Mouse (Mus musculus): ENCODE data around the gene 4930544D05Rik. TPM values are rescaled to one million over a fixed set of nuclear protein-coding genes. Genes with fewer than 3 reads are reported as not detected.
A peak's percentile ranks its signal among the peaks of the same experiment; 100 is the strongest.

4930544D05Rik gene
- total RNA-seq, 1 experiment from 2014 or later, result not detected

DNA sequence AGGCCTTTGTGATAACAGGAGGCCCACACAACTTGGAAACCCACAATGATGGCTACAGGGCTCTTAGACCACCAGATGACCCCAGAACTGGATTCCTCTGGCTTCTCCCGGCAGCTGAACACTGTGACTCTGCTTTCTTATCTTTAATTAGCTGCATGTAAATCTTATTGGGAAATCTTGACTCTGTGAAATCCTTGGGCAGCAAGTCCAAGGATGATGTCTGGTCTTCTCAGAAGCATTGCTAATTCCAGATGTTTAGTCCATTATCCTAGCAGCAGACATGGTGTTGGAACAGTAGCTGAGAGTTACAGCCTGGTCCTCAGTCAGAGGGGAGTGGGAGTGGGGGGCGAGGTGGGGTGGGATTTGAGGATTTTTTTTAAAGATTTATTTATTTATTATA, 12.8 kb downstream of the 4930544D05Rik start:
- ATAC-seq (replicated peaks in 1 of 2; ENCODE audit: insufficient read depth in 1 of 2, low FRiP score in 2 of 2, low TSS enrichment in 1 of 2, low read depth in 1 of 2, poor library complexity in 2 of 2, severe bottlenecking in 2 of 2), result no peak

- peak in 1 of 2 experiments; percentile 45; a peak in 1 of 4 replicates for ATAC-seq (replicated peaks in 1 of 2; ENCODE audit: insufficient read depth in 1 of 2, low FRiP score in 2 of 2, low TSS enrichment in 1 of 2, low read depth in 1 of 2, poor library complexity in 2 of 2, severe bottlenecking in 2 of 2)
Measured at GRCm38 (mm10) chr11:70629557-70629956, 13.9 kb downstream of the 4930544D05Rik start.

DNA sequence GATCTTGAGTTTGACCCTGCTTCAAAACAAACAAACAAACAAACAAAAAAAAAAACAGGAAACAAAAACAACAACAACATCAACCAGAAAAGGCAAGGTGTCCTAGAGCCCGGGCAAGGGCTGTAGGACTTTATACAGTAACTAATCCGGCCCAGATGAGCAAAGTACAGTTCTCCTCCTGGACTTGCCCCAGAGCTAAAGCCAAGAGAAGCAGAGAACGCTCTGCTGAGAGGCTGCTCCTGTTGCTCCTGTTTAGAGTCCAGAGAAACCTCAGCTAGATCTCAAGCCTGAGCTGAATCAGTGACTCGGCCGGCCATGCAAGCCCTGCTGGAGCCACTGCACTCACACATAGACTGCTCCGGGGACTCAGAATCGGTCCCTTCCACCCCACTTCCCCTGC, 14.5 kb downstream of the 4930544D05Rik start:
- no peak for ATAC-seq (replicated peaks in 1 of 2; ENCODE audit: insufficient read depth in 1 of 2, low FRiP score in 2 of 2, low TSS enrichment in 1 of 2, low read depth in 1 of 2, poor library complexity in 2 of 2, severe bottlenecking in 2 of 2)

DNA sequence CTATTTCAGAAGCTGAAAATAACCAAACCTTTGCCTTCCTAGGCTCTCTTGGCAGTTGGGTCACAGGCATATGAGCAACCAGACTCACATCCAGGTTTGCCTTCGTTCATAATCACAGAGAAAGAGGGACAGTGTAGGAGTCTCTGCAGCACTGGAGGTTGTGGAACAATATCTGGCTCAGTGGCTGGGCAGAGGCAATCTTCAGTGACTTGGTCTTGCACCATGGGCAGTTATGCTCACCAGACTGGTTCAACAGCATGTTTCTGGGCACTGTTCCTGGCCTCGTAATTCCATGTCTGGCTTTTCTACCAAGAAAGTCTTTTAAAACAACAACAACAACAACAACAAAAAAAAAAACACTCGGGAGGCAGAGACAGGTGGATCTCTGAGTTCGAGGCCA, 20.0 kb downstream of the 4930544D05Rik start:
- no peak for ATAC-seq (replicated peaks in 1 of 2; ENCODE audit: insufficient read depth in 1 of 2, low FRiP score in 2 of 2, low TSS enrichment in 1 of 2, low read depth in 1 of 2, poor library complexity in 2 of 2, severe bottlenecking in 2 of 2)

DNA sequence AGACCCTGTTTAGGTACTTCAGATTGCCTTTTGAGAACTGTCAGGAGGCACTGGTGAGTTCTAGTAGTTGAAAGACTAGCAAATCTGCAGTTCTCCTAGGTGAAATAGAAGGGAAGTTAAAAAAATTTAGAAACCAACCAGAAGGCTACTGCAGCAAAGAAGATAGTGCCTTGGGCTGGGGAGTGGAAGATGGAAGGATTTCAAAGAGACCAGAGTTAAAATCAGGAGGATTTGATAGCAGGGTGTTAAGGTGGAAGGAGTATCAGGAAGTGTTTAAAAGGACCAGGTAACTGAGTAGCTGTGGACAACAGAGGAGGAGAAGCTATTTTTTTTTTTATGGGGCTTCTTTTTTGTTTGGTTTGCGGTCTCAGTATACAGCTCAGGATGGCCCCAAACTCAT, 22.1 kb downstream of the 4930544D05Rik start:
- no peak for ATAC-seq (replicated peaks in 1 of 2; ENCODE audit: insufficient read depth in 1 of 2, low FRiP score in 2 of 2, low TSS enrichment in 1 of 2, low read depth in 1 of 2, poor library complexity in 2 of 2, severe bottlenecking in 2 of 2)

DNA sequence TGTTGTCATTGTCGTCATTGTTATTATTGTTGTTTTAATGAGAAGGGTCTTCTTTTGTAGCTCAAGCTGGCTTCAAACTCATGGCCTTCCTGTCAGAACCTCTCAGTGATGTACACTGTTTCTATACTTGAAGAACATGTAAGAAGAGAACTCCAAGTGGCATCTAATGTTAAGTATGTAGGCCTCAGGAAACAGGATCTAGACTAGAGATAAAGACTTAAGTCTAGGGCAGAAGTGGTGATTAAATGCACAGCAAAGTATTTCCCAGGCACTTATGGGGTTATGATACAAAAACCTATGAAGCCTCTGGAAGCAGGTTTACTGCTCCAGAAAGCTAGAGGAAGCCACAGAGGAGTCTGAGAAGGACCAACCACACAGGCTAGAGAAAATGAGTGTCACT, 22.6 kb downstream of the 4930544D05Rik start:
- no peak for ATAC-seq (replicated peaks in 1 of 2; ENCODE audit: insufficient read depth in 1 of 2, low FRiP score in 2 of 2, low TSS enrichment in 1 of 2, low read depth in 1 of 2, poor library complexity in 2 of 2, severe bottlenecking in 2 of 2)

DNA sequence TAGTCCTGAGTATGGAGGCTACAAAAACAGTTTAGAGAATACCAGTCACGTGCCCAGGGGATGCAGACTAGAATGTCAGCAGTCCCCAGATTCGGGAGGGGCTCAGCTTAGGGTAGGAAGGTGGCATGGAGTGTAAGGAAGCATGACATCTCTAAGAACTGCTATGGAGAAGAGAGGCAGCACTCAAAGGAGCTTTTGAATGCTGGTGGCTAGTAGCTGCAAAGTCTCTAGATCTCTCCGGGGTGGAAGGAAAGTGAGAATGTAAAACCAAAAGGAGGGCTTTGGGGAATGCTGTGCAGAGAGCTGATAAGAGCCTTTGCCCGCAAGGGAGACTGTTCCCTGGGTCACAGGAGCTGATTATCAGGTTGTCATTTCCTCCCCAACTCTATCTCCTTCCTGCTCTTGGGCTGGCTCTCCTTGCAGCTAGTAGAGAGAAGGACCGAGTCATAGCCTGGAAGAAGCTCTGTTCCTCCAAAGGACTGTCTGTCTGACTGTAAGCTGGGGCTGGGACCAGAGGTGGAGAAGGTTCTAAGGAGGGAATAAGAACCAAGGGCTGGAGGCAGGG, 23.1 kb downstream of the 4930544D05Rik start, which contains the start of gene Gp1ba:
Gene Gp1ba, plus strand, starts transcription at position 409 of the 565 bp plus-strand sequence.
- peak; percentile 76 to 89 for ATAC-seq (replicated peaks in 1 of 2; ENCODE audit: insufficient read depth in 1 of 2, low FRiP score in 2 of 2, low TSS enrichment in 1 of 2, low read depth in 1 of 2, poor library complexity in 2 of 2, severe bottlenecking in 2 of 2)

DNA sequence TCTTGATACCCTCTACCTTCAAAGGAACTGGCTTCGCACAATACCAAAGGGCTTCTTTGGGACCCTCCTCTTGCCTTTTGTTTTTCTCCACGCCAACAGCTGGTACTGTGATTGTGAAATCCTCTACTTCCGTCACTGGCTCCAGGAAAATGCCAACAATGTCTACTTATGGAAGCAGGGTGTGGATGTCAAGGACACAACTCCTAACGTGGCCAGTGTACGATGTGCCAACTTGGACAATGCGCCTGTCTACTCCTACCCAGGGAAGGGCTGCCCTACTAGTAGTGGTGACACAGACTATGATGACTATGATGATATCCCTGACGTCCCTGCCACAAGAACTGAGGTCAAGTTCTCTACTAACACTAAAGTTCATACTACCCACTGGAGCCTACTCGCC, 24.3 kb downstream of the 4930544D05Rik start:
- ATAC-seq (replicated peaks in 1 of 2; ENCODE audit: insufficient read depth in 1 of 2, low FRiP score in 2 of 2, low TSS enrichment in 1 of 2, low read depth in 1 of 2, poor library complexity in 2 of 2, severe bottlenecking in 2 of 2), result no peak

- no peak for ATAC-seq (replicated peaks in 1 of 2; ENCODE audit: insufficient read depth in 1 of 2, low FRiP score in 2 of 2, low TSS enrichment in 1 of 2, low read depth in 1 of 2, poor library complexity in 2 of 2, severe bottlenecking in 2 of 2)
Measured at GRCm38 (mm10) chr11:70641241-70641640, 25.6 kb downstream of the 4930544D05Rik start.

GRCm38 (mm10) chr11:70643051-70643450, 27.4 kb downstream of the 4930544D05Rik start:
- no peak for ATAC-seq (replicated peaks in 1 of 2; ENCODE audit: insufficient read depth in 1 of 2, low FRiP score in 2 of 2, low TSS enrichment in 1 of 2, low read depth in 1 of 2, poor library complexity in 2 of 2, severe bottlenecking in 2 of 2)

- no peak for ATAC-seq (replicated peaks in 1 of 2; ENCODE audit: insufficient read depth in 1 of 2, low FRiP score in 2 of 2, low TSS enrichment in 1 of 2, low read depth in 1 of 2, poor library complexity in 2 of 2, severe bottlenecking in 2 of 2)
Measured at GRCm38 (mm10) chr11:70644564-70645103, 29.0 kb downstream of the 4930544D05Rik start.

- ATAC-seq (replicated peaks in 1 of 2; ENCODE audit: insufficient read depth in 1 of 2, low FRiP score in 2 of 2, low TSS enrichment in 1 of 2, low read depth in 1 of 2, poor library complexity in 2 of 2, severe bottlenecking in 2 of 2), result no peak
Measured at GRCm38 (mm10) chr11:70645461-70646258, 30.0 kb downstream of the 4930544D05Rik start.

DNA sequence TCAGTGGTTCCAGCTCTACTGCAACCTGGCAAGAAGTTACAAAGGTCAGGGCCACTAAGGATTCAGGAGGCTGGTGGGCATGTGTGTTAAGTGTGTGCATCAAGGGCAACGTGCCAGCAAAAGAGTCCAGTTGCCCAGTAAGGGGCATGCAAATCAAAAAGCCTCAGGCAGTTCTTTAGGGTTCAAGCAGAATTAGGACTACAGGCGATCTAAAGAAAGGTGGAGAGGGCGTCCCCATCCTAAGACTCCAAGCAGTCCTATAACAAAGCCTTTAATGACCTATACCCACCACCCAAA, 30.6 kb downstream of the 4930544D05Rik start:
- ATAC-seq (replicated peaks in 1 of 2; ENCODE audit: insufficient read depth in 1 of 2, low FRiP score in 2 of 2, low TSS enrichment in 1 of 2, low read depth in 1 of 2, poor library complexity in 2 of 2, severe bottlenecking in 2 of 2), result no peak

DNA sequence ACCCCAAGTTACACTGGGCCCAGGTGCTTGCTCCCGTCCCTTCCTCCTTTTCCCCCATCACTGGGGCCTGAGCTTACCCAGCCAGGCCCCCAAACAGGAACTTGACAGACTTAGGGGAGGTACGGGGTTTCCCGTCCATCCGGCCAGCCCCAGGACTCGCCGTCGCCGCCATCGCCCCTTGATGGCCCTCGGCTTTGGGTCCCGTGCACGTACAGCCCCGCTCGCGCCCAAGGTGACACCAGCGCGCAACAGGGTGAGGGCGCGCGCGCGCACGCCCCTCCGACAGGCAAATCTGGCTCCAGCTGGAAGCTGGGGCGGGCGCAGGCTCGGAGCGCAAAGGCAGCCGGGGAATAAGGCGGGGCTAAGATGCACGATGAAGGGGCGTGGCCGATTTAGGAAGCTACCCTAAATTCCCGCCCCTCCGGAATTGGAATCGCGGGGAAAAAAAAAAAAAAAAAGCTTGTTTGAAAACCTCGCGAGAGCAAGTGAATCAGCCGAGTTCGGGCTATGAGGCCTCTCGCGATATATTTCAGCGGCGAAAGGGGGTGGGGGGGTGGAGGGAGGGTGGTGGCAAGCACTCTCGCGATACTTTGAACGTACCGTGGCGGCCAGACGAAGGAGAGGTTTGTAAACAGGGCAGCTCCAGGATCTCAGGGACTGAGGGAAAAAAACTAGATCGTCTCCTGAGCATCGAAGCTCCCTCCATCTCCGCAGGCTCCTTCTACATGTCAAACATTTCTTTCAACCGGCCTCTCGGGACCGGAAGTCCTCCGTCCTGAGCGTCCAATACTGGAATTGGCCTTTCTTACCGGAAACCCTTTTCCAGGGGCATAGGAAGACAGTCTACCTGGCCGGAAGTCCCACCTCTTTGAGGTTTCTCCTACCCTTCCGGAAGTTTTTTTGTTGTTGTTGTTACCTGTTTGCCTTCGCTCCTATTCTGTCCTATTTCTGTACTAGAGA, 31.3 kb downstream of the 4930544D05Rik start, which contains the start of the genes Rnf167 and Slc25a11:
Gene Rnf167, plus strand, starts transcription at position 545 of the 960 bp plus-strand sequence.
Gene Slc25a11, minus strand, starts transcription at position 789 of the 960 bp plus-strand sequence.
- ATAC-seq (replicated peaks in 1 of 2; ENCODE audit: insufficient read depth in 1 of 2, low FRiP score in 2 of 2, low TSS enrichment in 1 of 2, low read depth in 1 of 2, poor library complexity in 2 of 2, severe bottlenecking in 2 of 2), result peak; percentile 77 to 85

DNA sequence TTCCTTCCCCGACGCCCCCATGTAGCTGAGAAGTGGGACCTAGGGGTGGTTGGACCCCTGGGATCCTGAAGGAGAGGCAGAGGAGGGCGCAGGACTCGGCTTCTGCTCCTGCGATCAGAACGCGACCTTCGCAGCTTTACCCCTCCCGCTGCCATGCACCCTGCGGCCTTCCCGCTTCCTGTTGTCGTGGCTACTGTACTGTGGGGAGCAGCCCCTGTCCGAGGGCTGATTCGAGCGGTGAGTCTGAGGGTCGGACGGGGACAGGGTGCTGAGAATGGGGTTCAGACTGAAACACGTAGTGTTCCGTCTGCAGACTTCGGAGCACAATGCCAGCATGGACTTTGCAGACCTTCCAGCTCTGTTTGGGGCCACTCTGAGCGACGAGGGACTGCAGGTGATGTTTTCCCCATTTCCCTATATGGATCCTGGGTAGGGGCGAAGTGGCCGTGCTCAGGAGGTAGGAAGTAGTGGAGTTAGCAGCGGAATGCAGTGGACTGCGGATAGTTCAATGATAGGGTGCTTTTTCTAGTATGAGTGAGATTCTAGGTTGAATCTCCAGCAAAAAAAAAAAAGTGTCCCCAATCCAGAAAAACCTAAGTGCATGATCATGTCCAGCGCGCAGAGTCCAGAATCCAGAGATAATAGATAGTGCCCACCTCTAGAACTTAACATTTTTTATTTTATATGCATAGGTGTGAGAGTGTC, 32.2 kb downstream of the 4930544D05Rik start:
- ATAC-seq (replicated peaks in 1 of 2; ENCODE audit: insufficient read depth in 1 of 2, low FRiP score in 2 of 2, low TSS enrichment in 1 of 2, low read depth in 1 of 2, poor library complexity in 2 of 2, severe bottlenecking in 2 of 2), result no peak

DNA sequence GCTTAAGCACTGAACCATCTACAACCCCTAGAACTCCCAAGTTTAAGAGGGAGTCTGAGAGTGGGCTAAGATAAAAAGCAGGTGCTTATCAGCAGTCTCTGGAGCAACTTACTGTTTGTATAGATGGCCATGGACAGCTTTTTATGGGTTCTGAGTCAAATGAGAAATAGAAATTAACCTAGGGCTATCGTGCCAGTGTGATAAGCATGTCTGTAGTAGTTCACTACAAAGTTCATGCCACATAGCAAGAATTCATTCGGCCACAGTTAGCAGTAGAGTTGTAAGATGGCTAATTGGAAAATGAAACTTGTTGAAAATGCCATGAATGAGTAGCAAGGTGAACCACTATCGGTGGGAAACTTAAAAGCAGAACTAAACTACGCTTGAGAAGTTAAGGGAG, 32.9 kb downstream of the 4930544D05Rik start:
- ATAC-seq (replicated peaks in 1 of 2; ENCODE audit: insufficient read depth in 1 of 2, low FRiP score in 2 of 2, low TSS enrichment in 1 of 2, low read depth in 1 of 2, poor library complexity in 2 of 2, severe bottlenecking in 2 of 2), result no peak

DNA sequence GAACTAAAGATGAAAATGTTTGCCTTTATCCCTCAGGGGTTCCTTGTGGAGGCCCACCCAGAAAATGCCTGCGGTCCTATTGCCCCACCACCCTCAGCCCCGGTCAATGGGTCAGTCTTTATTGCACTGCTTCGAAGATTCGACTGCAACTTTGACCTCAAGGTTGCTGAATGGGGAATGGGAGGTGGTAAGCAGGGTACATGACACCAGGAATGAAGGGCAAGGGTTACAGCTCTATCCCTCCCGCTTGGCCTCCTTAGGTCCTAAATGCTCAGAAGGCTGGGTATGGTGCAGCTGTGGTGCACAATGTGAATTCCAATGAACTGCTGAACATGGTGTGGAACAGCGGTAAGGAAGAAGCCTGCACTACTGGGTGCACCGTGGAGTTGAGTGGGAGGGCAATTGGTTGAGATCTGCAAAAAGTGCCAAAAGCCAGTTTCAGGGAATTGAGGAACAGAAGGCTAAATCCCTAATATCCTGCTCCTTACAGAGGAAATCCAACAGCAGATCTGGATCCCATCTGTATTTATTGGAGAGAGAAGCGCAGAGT, 33.6 kb downstream of the 4930544D05Rik start:
- ATAC-seq (replicated peaks in 1 of 2; ENCODE audit: insufficient read depth in 1 of 2, low FRiP score in 2 of 2, low TSS enrichment in 1 of 2, low read depth in 1 of 2, poor library complexity in 2 of 2, severe bottlenecking in 2 of 2), result no peak
